Mouse (Mus musculus): ENCODE data around the gene Clstn2.

GRCm38 (mm10) chr9:97956407-97957106 lies 76.4 kb downstream of the Clstn2 start:
- TF ChIP-seq POLR2A (IDR thresholded peaks at IDR 0.05; ENCODE audit: low read depth, low read length) (no peak), CTCF (IDR thresholded peaks at IDR 0.05; ENCODE audit: extremely low read depth, insufficient read length, insufficient replicate concordance, low read depth, low read length) (no peak)

All from small intestine, adult 2 months (tissue).